Mouse (Mus musculus) heart, adult 2 months (tissue): Measurements from ENCODE around the gene Ifi206. TPM values are rescaled to one million over a fixed set of nuclear protein-coding genes. Genes with fewer than 3 reads are reported as not detected.

Experiments
- DNase-seq, 2 experiments: peaks; one replicate each; pipeline ENCODE4 v3.0.0; 2021
- H3K27ac ChIP-seq: fragments of 200-600 bp; 2 replicates; pipeline ENCODE4 v1.8.1; 2022
- H3K27me3 ChIP-seq: fragments of 200-500 bp; 2 replicates; pipeline ENCODE4 v1.6.1; 2012; ENCODE audit warnings: mild to moderate bottlenecking, low read length, inconsistent platforms, mixed read lengths; ENCODE audit not compliant: control insufficient read depth, insufficient read depth
- H3K36me3 ChIP-seq: fragments of 200-500 bp; 2 replicates; pipeline ENCODE4 v1.6.1; 2012; ENCODE audit warnings: low read length, inconsistent platforms; ENCODE audit not compliant: control insufficient read depth, insufficient read depth
- H3K4me1 ChIP-seq: fragments of 200-500 bp; 2 replicates; pipeline ENCODE4 v1.6.1; 2011; ENCODE audit warnings: low read length; ENCODE audit not compliant: control insufficient read depth, insufficient read depth
- H3K4me3 ChIP-seq: fragments of 200-600 bp; 2 replicates; pipeline ENCODE4 v1.8.1; 2022
- H3K79me2 ChIP-seq: fragments of 200-500 bp; replicated peaks from 2 replicates; pipeline ENCODE4 v1.6.1; 2012; ENCODE audit warnings: mild to moderate bottlenecking, inconsistent platforms, low read length, moderate library complexity, mixed read lengths; ENCODE audit not compliant: control insufficient read depth, insufficient read depth
- H3K9ac ChIP-seq: fragments of 200-500 bp; 2 replicates; pipeline ENCODE4 v1.6.1; 2012; ENCODE audit warnings: low read depth, mild to moderate bottlenecking, control low read depth, inconsistent platforms, low read length, mixed read lengths
- CTCF ChIP-seq: fragments of 200-600 bp; IDR thresholded peaks from 2 replicates; pipeline ENCODE4 v1.8.1; 2022; ENCODE audit warnings: antibody characterized with exemption, mild to moderate bottlenecking, moderate library complexity
- EP300 ChIP-seq: fragments of 200-500 bp; IDR thresholded peaks from 2 replicates; pipeline ENCODE4 v1.6.1; 2011; ENCODE audit warnings: low read depth, low read length, control low read depth; ENCODE audit not compliant: insufficient read depth
- POLR2A ChIP-seq: fragments of 200-500 bp; IDR thresholded peaks from 2 replicates; pipeline ENCODE4 v1.6.1; 2011; ENCODE audit warnings: mild to moderate bottlenecking, low read depth, low read length, control low read depth; ENCODE audit not compliant: insufficient read depth
- WGBS: fragments of 180-500 bp; shearing (Covaris S2); methylation state at CpG from one replicate; pipeline ENCODE4 v1.1.7; 2018; 5-methylcytosine and 5-hydroxymethylcytosine counted together
- intact Hi-C: fragments of 180-260 bp; cut with DNase I; formaldehyde crosslinking; loops from one replicate; pipeline ENCODE4 v1.15.1; 2025
- microRNA-seq, 2 experiments: library from miRNA; unstranded; fragments of <30 nt; microRNA quantifications; one replicate each; pipeline ENCODE4 v1.2.0; 2021
- polyA plus RNA-seq: library from polyadenylated mRNA; depleted of rRNA; stranded (reverse); fragments of >200 nt; gene quantifications from 2 replicates; pipeline ENCODE4 v1.2.3, GENCODE M21; 2012; rRNA removed
- total RNA-seq, 2 experiments: library from RNA; stranded (reverse); gene quantifications; 2 replicates each; pipeline ENCODE4 v1.2.3; 2021

The Ifi206 gene
- total and polyA plus RNA-seq, 3 experiments = 0.16 to 0.82 (median 0.41) TPM

GRCm38 (mm10) chr1:173426345-173426744 lies 64.5 kb downstream of the Ifi206 start:
- no peak overlapping the region for H3K27ac ChIP-seq
- no peak for TF ChIP-seq CTCF
- TF ChIP-seq POLR2A = no peak
- H3K79me2 ChIP-seq = no peaks in the 10 kb centered on the region
- H3K4me3 ChIP-seq = no peak overlapping the region
- WGBS = 69% methylated on average over 2 of the region's 2 CpGs
- H3K27me3 ChIP-seq = no peaks in the 10 kb centered on the region
- H3K9ac ChIP-seq = no peak overlapping the region
- DNase-seq = no peak
- no peaks in the 10 kb centered on the region for H3K36me3 ChIP-seq
- H3K4me1 ChIP-seq = peaks cover 2% of the 10 kb centered on the region; the same call in 1 of the 2 replicates
- intact Hi-C loops = no loop called here

DNA sequence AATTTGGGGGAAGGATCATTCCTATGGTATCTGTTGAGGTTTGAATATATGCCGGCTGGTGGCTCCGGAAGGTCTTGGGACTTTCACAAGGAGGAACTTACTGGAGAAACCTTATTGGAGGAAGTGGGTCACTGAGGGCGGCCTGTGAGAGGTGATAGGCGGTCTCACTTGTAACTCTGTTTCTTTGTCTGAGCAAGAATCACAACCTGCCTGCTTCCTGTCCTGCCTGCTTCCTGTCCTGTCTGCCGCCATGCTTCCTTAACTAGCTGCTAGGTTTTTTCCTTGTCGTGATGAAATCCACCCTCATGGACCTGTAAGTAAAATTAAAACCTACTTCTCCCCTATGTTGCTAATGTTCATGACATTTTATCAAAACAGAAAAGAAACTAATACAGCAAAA lies 70.5 kb downstream of the Ifi206 start:
- Histone ChIP-seq H3K79me2 (no peaks in the 10 kb centered on the region), H3K27ac (no peak overlapping the region), H3K9ac (no peak overlapping the region), H3K36me3 (no peaks in the 10 kb centered on the region), H3K27me3 (no peaks in the 10 kb centered on the region), H3K4me3 (0 out of 2 replicates have a peak overlapping the region, but pooled peaks have one; percentile 14), H3K4me1 (no peaks in the 10 kb centered on the region)
- peak; percentile 26 to 62 for DNase-seq
- intact Hi-C loops = no loop called here
- no peak for TF ChIP-seq POLR2A
- TF ChIP-seq CTCF = no peak
- TF ChIP-seq EP300 = no peak
- WGBS = 37% methylated on average over 6 of the region's 6 CpGs

DNA sequence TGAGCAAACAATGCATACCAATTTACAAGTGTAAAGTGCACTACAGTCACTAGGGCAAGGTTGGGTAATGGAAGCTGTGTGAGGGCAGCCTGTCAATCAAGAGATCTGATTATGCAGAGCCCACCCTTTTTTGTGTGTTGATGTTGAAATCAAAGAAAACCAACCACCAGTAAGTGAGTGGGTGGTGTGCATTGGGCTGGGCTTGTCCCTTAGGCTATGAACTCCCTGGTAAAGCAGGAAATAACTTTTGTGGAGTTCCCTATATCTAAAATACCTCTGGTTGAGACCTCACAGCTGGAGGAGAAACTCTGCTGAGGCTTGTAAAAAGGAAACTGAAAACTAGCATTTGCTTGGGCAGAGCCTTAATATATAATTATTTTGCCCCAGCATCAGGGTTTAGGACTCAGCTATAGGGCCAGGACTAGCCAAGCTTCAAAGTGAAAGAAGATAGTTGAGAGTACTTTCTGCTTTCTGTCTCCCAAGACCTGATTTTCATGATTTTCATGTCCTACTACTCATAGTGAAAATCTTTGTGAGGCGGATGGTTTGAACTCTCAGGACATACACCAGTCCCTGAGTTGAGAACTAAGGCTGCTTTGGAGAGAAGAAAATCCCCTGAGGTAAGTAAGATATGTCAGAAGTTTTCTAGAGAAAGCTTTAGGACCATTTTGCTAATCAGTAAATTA lies 71.8 kb downstream of the Ifi206 start:
- H3K27ac ChIP-seq = no peak overlapping the region
- H3K4me3 ChIP-seq = no peak overlapping the region
- intact Hi-C loops = no loop called here
- no peak overlapping the region for H3K9ac ChIP-seq
- H3K27me3 ChIP-seq = no peaks in the 10 kb centered on the region
- H3K36me3 ChIP-seq = no peaks in the 10 kb centered on the region
- no peaks in the 10 kb centered on the region for H3K4me1 ChIP-seq
- no peaks in the 10 kb centered on the region for H3K79me2 ChIP-seq
- DNase-seq = no peak
- 67% methylated on average over 1 of the region's 1 CpGs for WGBS
- no peak for TF ChIP-seq POLR2A
- no peak for TF ChIP-seq EP300
- TF ChIP-seq CTCF = no peak

DNA sequence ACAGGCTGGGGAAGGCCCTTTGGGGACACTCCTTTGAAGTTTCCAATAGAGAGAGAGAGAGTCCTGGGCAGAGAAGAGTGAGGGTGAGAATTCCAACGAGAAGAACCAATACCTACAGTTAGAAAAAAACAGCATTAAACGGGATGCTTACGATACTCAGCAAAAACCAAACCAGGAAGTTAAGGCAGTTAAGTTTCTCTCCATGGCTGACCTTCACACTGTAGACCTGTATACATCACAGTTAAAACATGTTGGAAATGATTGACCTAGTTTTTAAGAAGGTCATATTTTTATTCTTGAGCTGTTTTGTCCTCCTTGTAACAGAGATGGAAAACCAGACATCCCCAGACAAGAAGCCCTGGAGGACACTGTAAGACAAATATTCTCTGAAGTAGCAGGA lies 72.3 kb downstream of the Ifi206 start:
- intact Hi-C loops = no loop called here
- H3K27ac ChIP-seq = no peak overlapping the region
- DNase-seq = no peak
- no peaks in the 10 kb centered on the region for H3K36me3 ChIP-seq
- H3K27me3 ChIP-seq = no peaks in the 10 kb centered on the region
- TF ChIP-seq EP300 (no peak), CTCF (no peak), POLR2A (no peak)
- WGBS = 78% methylated on average over 3 of the region's 3 CpGs
- H3K79me2 ChIP-seq = no peaks in the 10 kb centered on the region
- H3K9ac ChIP-seq = no peak overlapping the region
- no peak overlapping the region for H3K4me3 ChIP-seq
- no peaks in the 10 kb centered on the region for H3K4me1 ChIP-seq

Small RNA genes within 50 kb of the gene (microRNA-seq; reads per million reads assigned to microRNA genes)
- 0 reads per million in 2 experiments for gene Gm44481

Other genes starting within 250 kb of the Ifi206 start
- gene Olfr418, start 225.0 kb downstream of the Ifi206 start, total RNA-seq = not detected
- not detected in 2 replicates for gene Olfr418, start 225.0 kb downstream of the Ifi206 start, polyA plus RNA-seq
- gene Mptx2, start 213.3 kb downstream of the Ifi206 start, total RNA-seq = not detected
- gene Mptx2, start 213.3 kb downstream of the Ifi206 start, polyA plus RNA-seq = not detected in 2 replicates
- under 1 TPM in 1 of 2 experiments, not detected in 1; 0.59 TPM for gene Ackr1, start 157.3 kb downstream of the Ifi206 start, total RNA-seq
- 1.4 and 1.8 TPM in 2 replicates for gene Ackr1, start 157.3 kb downstream of the Ifi206 start, polyA plus RNA-seq
- 1 to 10 TPM; 1.1 to 1.4 TPM for gene Aim2, start 140.2 kb downstream of the Ifi206 start, total RNA-seq
- gene Aim2, start 140.2 kb downstream of the Ifi206 start, polyA plus RNA-seq = 0.82 and 1.4 TPM in 2 replicates
- 1 to 10 TPM; 1.6 to 2.6 TPM for gene Cadm3, start 123.3 kb downstream of the Ifi206 start, total RNA-seq
- gene Cadm3, start 123.3 kb downstream of the Ifi206 start, polyA plus RNA-seq = 4.1 and 8.1 TPM in 2 replicates
- gene Ifi214, start 44.9 kb upstream of the Ifi206 start, total RNA-seq = under 1 TPM in 1 of 2 experiments, not detected in 1; 0.11 TPM
- gene Ifi214, start 44.9 kb upstream of the Ifi206 start, polyA plus RNA-seq = 0.16 and 0.18 TPM in 2 replicates
- under 1 TPM; 0.13 to 0.25 TPM for gene Ifi213, start 108.2 kb upstream of the Ifi206 start, total RNA-seq
- 1.1 and 1.6 TPM in 2 replicates for gene Ifi213, start 108.2 kb upstream of the Ifi206 start, polyA plus RNA-seq
- gene Ifi209, start 139.9 kb upstream of the Ifi206 start, total RNA-seq = under 1 TPM; 0.39 to 0.73 TPM
- gene Ifi209, start 139.9 kb upstream of the Ifi206 start, polyA plus RNA-seq = 0.45 and 0.56 TPM in 2 replicates
- under 1 TPM; 0.50 to 0.64 TPM for gene Ifi208, start 182.6 kb upstream of the Ifi206 start, total RNA-seq
- gene Ifi208, start 182.6 kb upstream of the Ifi206 start, polyA plus RNA-seq = 1.3 and 2.0 TPM in 2 replicates